Mouse (Mus musculus) olfactory bulb, adult 2 months (tissue): ENCODE data around the gene Tle6.

Experiments used
- CTCF ChIP-seq: fragments of 200-500 bp; IDR thresholded peaks from 2 replicates; pipeline ENCODE4 v1.5.1; 2012; ENCODE audit warnings: low read depth, mild to moderate bottlenecking, low read length, moderate library complexity; ENCODE audit not compliant: insufficient read depth
- POLR2A ChIP-seq: fragments of 200-500 bp; IDR thresholded peaks from 2 replicates; pipeline ENCODE4 v1.6.1; 2012; ENCODE audit warnings: mild to moderate bottlenecking, low read depth, low read length, moderate library complexity; ENCODE audit not compliant: insufficient read depth

DNA sequence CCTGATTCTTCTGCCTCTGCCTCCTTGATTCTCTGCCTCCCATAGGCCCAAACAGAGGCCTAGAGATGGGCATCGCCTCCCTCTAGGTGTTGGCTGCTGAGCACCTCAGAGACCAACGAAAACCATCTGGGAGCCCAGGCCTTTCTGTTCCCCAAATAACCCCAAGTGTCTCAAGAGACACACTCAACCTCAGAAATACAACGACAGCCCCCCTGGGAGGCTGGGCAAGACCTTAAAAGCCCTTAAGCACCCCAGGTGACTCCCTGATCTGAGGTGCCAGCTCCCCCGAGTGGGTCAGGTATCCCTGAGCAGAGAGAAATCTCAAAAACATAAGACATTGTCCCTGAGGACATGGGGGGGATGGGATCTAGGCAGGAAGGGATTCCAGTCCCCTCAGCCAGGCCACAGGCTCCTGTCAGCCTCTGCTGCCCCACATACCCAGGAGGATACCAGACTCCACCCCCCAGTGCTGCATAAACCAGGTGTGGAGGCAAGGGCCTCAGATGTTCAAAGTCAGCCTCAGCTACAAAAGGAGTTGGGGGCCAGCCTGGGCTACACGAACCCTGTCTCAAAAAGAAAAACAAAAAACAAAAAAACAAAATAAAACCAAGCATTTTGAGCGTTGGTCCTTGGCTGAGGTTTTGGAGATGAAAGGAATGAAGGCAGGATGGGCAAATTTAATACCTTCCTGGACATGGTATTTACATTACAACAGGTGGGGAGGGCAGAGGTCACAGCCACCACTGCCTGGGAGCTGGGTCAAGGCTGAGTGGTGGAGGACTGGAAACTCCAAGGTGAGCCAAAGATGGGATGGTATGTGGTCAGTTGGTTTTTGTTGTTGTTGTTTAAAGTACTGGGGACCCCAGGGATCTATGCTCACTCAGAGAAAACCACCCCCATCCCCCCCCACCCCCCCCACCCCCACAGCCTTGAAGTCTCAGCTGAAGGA, 46.8 kb downstream of the Tle6 start:
- TF ChIP-seq POLR2A (no peak), CTCF (no peak)
